Mouse (Mus musculus): ENCODE data around the gene Tor3a. TPM values are rescaled to one million over a fixed set of nuclear protein-coding genes. Genes with fewer than 3 reads are reported as not detected.

Gene Tor3a
- polyA plus RNA-seq, 1 experiment from 2014 or later, result 4.6 TPM

DNA sequence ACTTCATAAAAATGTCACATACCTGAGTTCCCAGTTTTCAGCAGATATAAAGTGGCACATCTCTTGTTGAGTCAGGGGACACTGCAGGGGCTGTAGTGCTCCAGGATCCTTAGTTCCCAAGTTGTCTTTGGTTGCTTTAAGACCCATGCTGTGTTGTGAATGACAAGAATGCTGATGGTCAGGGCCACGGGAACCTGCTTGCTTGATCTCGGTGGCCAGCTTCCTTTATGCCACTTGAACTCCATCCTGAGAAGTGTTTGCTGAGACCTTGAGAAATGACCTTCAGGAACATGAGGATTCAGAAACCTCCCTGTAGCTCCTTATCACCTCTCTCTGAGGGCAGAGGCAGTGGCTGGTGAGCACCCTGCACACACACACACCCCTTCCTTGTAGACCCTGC, 25.5 kb downstream of the Tor3a start:
- 53% methylated on average over 2 of the region's 2 CpGs for WGBS
- ATAC-seq (ENCODE audit: low FRiP score, low TSS enrichment) (no peak), DNase-seq (no peak)
- Histone ChIP-seq H3K9ac (replicated peaks; ENCODE audit: low read length) (no peak overlapping the region), H3K4me3 (replicated peaks; ENCODE audit: low read depth, low read length) (no peak overlapping the region), H3K4me1 (ENCODE audit: control insufficient read depth, insufficient read depth, low read length) (peaks cover 8% of the 10 kb centered on the region; the same call in 1 of the 2 replicates), H3K4me2 (ENCODE audit: low read length) (no peak overlapping the region), H3K36me3 (ENCODE audit: control insufficient read depth, insufficient read depth, low read length) (peaks cover 4% of the 10 kb centered on the region; the same call in 1 of the 2 replicates), H3K9me3 (ENCODE audit: control insufficient read depth, low read length) (no peaks in the 10 kb centered on the region), H3K27ac (replicated peaks; ENCODE audit: low read depth, low read length) (no peak overlapping the region), H3K27me3 (ENCODE audit: control insufficient read depth, insufficient read depth, low read length) (no peaks in the 10 kb centered on the region)

DNA sequence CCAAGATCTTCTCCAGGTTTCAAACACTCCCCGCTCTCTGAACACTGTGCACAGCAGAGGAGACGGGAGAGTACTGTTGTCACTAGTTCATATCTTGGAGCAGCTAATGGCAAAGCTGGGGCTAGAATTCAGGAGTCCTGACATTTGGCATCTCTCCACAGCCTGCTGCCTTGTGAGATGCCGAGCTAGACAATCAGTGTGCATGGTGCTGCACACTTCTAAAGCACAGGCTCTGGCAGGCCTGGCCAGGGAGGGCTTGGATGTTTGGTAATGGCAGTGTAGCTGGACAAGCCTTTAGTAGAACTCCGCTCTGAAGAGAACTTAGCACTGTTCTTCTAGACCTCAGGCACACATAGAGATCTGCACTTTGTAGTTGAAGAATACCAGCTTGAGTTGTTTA, 28.2 kb downstream of the Tor3a start:
- ATAC-seq (ENCODE audit: low FRiP score, low TSS enrichment), result no peak
- no peak for DNase-seq

DNA sequence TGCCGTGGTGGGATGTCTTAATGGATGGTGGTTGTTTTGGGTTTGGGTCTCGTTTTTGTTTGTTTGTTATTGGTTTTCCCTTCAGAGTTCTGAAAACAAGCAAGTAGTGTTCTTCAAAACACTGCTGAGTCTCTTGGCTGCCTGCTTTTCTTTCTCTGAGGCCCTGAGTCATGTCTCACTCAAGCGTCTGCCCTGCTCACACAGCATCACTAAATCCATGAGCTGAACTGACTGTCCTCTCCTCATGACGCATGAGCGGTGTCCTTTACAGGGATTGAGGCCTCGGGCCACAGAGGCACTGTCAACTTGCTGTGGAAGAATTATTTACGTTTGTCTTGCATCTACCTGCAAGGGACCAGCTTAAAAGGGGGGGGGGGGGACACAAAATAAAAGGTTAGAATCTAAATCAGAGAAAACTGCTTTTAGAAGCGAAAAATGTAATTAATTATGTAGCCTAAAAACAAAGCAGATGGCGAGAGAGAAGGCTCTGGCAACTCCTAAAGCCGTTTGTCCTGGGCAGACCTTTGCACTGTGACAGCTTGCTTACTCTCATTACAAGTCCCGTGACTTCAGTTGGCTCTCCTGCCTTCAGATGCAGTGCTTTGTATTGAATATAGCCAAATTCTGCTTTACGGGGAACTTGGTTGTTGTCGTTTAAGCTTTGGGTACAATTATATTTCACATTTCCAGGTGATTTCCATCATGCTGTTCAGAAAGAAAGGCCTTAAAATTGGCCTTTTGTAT, 29.2 kb downstream of the Tor3a start:
- peak; percentile 31 for DNase-seq
- Histone ChIP-seq H3K27ac (replicated peaks; ENCODE audit: low read depth, low read length) (no peak overlapping the region), H3K9ac (replicated peaks; ENCODE audit: low read length) (no peak overlapping the region), H3K36me3 (ENCODE audit: control insufficient read depth, insufficient read depth, low read length) (peaks cover 35% of the 10 kb centered on the region), H3K4me1 (ENCODE audit: control insufficient read depth, insufficient read depth, low read length) (peaks cover 8% of the 10 kb centered on the region; the same call in 1 of the 2 replicates), H3K9me3 (ENCODE audit: control insufficient read depth, low read length) (no peaks in the 10 kb centered on the region), H3K4me3 (replicated peaks; ENCODE audit: low read depth, low read length) (no peak overlapping the region), H3K27me3 (ENCODE audit: control insufficient read depth, insufficient read depth, low read length) (no peaks in the 10 kb centered on the region), H3K4me2 (ENCODE audit: low read length) (no peak overlapping the region)
- WGBS, result 64% methylated on average over 13 of the region's 13 CpGs
- no peak for ATAC-seq (ENCODE audit: low FRiP score, low TSS enrichment)

More for the DNA sequence above, 28.2 kb downstream of the Tor3a start:
- no peaks in the 10 kb centered on the region for H3K9me3 ChIP-seq (ENCODE audit: control insufficient read depth, low read length)
- no peak overlapping the region for H3K9ac ChIP-seq (replicated peaks; ENCODE audit: low read length)
- H3K27me3 ChIP-seq (ENCODE audit: control insufficient read depth, insufficient read depth, low read length), result no peaks in the 10 kb centered on the region
- H3K27ac ChIP-seq (replicated peaks; ENCODE audit: low read depth, low read length), result no peak overlapping the region
- H3K4me3 ChIP-seq (replicated peaks; ENCODE audit: low read depth, low read length), result no peak overlapping the region
- H3K4me2 ChIP-seq (ENCODE audit: low read length), result no peak overlapping the region
- H3K36me3 ChIP-seq (ENCODE audit: control insufficient read depth, insufficient read depth, low read length), result peaks cover 25% of the 10 kb centered on the region
- 84% methylated on average over 4 of the region's 4 CpGs for WGBS
- H3K4me1 ChIP-seq (ENCODE audit: control insufficient read depth, insufficient read depth, low read length), result peaks cover 8% of the 10 kb centered on the region; the same call in 1 of the 2 replicates

DNA sequence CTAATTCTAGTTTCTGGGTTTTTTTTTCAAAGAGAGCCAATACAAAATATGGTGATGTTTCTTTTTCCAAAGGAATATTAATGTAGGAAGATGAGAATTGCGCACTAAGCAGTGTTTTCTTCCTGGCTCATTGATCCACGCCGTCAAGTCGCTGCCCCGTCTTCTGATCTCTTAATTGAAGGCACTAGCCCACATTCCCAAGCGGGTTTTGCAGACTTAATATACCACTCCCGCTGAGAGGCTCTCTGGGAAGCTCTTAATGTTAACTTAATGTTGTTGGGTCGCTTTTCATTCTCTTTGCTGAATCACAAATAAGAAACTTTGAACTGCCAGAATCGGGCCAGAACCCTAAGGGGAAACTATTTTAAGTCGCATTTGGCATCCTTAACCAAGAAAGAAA, 30.1 kb downstream of the Tor3a start:
- peaks cover 36% of the 10 kb centered on the region for H3K36me3 ChIP-seq (ENCODE audit: control insufficient read depth, insufficient read depth, low read length)
- no peaks in the 10 kb centered on the region for H3K9me3 ChIP-seq (ENCODE audit: control insufficient read depth, low read length)
- ATAC-seq (ENCODE audit: low FRiP score, low TSS enrichment), result no peak
- H3K27ac ChIP-seq (replicated peaks; ENCODE audit: low read depth, low read length), result no peak overlapping the region
- H3K4me2 ChIP-seq (ENCODE audit: low read length), result no peak overlapping the region
- no peak overlapping the region for H3K9ac ChIP-seq (replicated peaks; ENCODE audit: low read length)
- 19% methylated on average over 10 of the region's 10 CpGs for WGBS
- DNase-seq, result peak; percentile 36
- H3K4me1 ChIP-seq (ENCODE audit: control insufficient read depth, insufficient read depth, low read length), result peaks cover 8% of the 10 kb centered on the region; the same call in 1 of the 2 replicates
- H3K4me3 ChIP-seq (replicated peaks; ENCODE audit: low read depth, low read length), result no peak overlapping the region
- H3K27me3 ChIP-seq (ENCODE audit: control insufficient read depth, insufficient read depth, low read length), result no peaks in the 10 kb centered on the region

DNA sequence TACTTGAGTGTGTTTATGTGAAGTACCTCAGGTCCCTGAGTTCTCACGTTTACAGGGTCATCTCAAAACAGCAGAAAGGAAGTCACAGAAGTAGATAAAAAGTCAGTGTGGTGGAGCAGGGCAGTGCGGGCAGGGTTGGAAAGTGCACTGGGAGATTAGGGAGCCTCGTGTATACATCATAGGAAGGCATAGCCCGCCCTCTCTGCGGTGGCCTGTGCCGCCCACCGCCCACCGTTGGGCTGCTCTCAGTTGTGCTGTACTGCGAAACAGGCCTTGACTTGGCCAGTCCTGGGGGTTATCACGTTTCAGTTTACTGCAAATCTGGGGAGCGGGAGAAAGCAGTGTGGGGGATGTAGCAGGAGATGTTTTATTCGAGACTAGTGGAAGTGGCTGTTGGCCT, 31.3 kb downstream of the Tor3a start:
- DNase-seq, result no peak
- Histone ChIP-seq H3K9ac (replicated peaks; ENCODE audit: low read length) (no peak overlapping the region), H3K27me3 (ENCODE audit: control insufficient read depth, insufficient read depth, low read length) (no peaks in the 10 kb centered on the region), H3K4me1 (ENCODE audit: control insufficient read depth, insufficient read depth, low read length) (peaks cover 8% of the 10 kb centered on the region; the same call in 1 of the 2 replicates), H3K4me3 (replicated peaks; ENCODE audit: low read depth, low read length) (no peak overlapping the region), H3K9me3 (ENCODE audit: control insufficient read depth, low read length) (no peaks in the 10 kb centered on the region), H3K4me2 (ENCODE audit: low read length) (no peak overlapping the region), H3K36me3 (ENCODE audit: control insufficient read depth, insufficient read depth, low read length) (peaks cover 32% of the 10 kb centered on the region), H3K27ac (replicated peaks; ENCODE audit: low read depth, low read length) (no peak overlapping the region)
- no peak for ATAC-seq (ENCODE audit: low FRiP score, low TSS enrichment)
- 60% methylated on average over 12 of the region's 12 CpGs for WGBS

DNA sequence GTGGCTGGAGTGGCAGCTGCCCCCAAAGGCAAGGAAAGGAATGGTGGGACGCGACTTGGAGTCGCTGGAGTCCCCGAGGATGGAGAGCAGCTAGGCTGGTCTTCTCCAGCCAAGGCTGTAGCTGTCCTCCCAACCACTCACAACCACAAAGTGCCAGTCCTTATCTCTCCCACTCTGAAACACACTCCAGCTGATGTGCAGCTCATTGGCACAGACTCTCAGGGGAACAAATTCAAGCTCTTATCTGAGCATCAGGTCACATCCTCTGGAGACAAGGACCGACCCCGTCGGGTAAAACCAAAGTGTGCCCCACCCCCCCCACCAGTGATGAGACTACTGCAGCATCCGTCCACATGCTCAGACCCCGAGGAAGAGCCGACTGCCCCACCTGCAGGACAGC, 32.3 kb downstream of the Tor3a start:
- H3K4me1 ChIP-seq (ENCODE audit: control insufficient read depth, insufficient read depth, low read length), result peaks cover 8% of the 10 kb centered on the region; the same call in 1 of the 2 replicates
- H3K36me3 ChIP-seq (ENCODE audit: control insufficient read depth, insufficient read depth, low read length), result peaks cover 37% of the 10 kb centered on the region
- H3K27ac ChIP-seq (replicated peaks; ENCODE audit: low read depth, low read length), result no peak overlapping the region
- no peaks in the 10 kb centered on the region for H3K9me3 ChIP-seq (ENCODE audit: control insufficient read depth, low read length)
- H3K4me3 ChIP-seq (replicated peaks; ENCODE audit: low read depth, low read length), result no peak overlapping the region
- no peaks in the 10 kb centered on the region for H3K27me3 ChIP-seq (ENCODE audit: control insufficient read depth, insufficient read depth, low read length)
- no peak overlapping the region for H3K9ac ChIP-seq (replicated peaks; ENCODE audit: low read length)
- ATAC-seq (ENCODE audit: low FRiP score, low TSS enrichment), result no peak
- no peak overlapping the region for H3K4me2 ChIP-seq (ENCODE audit: low read length)
- WGBS, result 93% methylated on average over 10 of the region's 10 CpGs
- no peak for DNase-seq

DNA sequence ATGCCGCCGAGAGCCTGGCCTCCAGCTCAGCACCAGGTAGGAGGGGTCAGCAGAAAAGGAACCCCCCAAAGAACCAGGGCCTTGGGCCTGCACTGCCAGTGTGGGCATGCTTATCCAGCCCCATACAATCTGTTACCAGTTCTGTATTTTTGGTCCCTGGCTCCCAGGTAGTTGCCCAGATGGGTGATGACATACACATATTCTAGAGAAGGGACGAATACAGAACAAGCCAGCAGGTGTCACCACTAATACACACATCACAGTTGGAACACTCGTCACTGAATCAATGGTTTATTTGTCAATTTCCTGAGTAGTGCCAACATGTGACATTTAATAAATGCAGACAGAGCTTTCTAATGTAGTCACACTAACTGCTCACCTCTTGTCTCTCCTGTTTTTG, 33.6 kb downstream of the Tor3a start:
- Histone ChIP-seq H3K36me3 (ENCODE audit: control insufficient read depth, insufficient read depth, low read length) (peaks cover 45% of the 10 kb centered on the region), H3K4me2 (ENCODE audit: low read length) (no peak overlapping the region), H3K9ac (replicated peaks; ENCODE audit: low read length) (no peak overlapping the region), H3K9me3 (ENCODE audit: control insufficient read depth, low read length) (no peaks in the 10 kb centered on the region), H3K4me1 (ENCODE audit: control insufficient read depth, insufficient read depth, low read length) (peaks cover 8% of the 10 kb centered on the region; the same call in 1 of the 2 replicates), H3K4me3 (replicated peaks; ENCODE audit: low read depth, low read length) (no peak overlapping the region), H3K27ac (replicated peaks; ENCODE audit: low read depth, low read length) (no peak overlapping the region), H3K27me3 (ENCODE audit: control insufficient read depth, insufficient read depth, low read length) (no peaks in the 10 kb centered on the region)
- ATAC-seq (ENCODE audit: low FRiP score, low TSS enrichment) (no peak), DNase-seq (peak; percentile 48)
- WGBS, result 73% methylated on average over 4 of the region's 4 CpGs

DNA sequence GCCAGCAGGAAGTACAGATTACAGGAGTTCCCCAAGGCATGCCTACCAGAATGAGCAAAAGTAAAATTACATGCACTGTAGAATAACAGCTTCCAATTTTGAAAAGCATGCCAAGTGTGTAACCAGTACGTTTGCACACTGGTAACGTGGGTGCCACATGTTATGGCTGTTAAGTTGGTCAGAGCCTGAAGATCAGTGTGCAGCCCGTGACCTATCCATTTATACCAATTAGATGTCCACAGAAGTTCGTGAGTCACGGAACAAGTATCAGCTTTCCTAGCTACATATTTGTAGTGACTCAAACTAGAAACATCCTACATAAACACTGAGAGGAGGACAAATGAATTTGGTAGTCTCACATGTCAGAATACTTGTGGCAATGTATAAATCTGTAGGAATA, 34.7 kb downstream of the Tor3a start:
- no peaks in the 10 kb centered on the region for H3K9me3 ChIP-seq (ENCODE audit: control insufficient read depth, low read length)
- peaks cover 55% of the 10 kb centered on the region for H3K36me3 ChIP-seq (ENCODE audit: control insufficient read depth, insufficient read depth, low read length)
- DNase-seq (no peak), ATAC-seq (ENCODE audit: low FRiP score, low TSS enrichment) (no peak)
- no peak overlapping the region for H3K4me3 ChIP-seq (replicated peaks; ENCODE audit: low read depth, low read length)
- 88% methylated on average over 5 of the region's 5 CpGs for WGBS
- no peaks in the 10 kb centered on the region for H3K27me3 ChIP-seq (ENCODE audit: control insufficient read depth, insufficient read depth, low read length)
- no peak overlapping the region for H3K4me2 ChIP-seq (ENCODE audit: low read length)
- H3K9ac ChIP-seq (replicated peaks; ENCODE audit: low read length), result no peak overlapping the region
- H3K27ac ChIP-seq (replicated peaks; ENCODE audit: low read depth, low read length), result no peak overlapping the region
- peaks cover 7% of the 10 kb centered on the region; the same call in 1 of the 2 replicates for H3K4me1 ChIP-seq (ENCODE audit: control insufficient read depth, insufficient read depth, low read length)

DNA sequence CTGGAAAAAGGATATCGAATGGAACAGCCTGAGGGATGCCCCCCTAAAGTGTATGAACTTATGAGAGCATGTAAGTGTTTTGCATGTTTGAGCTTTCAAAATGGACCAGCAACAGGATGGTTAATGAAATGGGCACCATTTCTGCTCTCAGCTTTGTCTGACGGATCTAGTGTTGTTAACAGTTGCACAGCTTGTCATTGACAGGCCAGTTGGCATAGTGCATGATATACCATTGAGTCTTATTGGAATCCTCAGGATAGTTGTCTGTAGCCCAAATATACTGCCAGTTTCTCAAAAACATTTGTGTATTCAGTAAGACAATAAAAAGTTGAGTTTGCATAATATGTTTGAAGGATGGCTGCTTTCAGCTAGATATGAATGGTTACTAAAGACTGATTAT, 39.0 kb downstream of the Tor3a start:
- no peak overlapping the region for H3K27ac ChIP-seq (replicated peaks; ENCODE audit: low read depth, low read length)
- H3K4me2 ChIP-seq (ENCODE audit: low read length), result no peak overlapping the region
- no peaks in the 10 kb centered on the region for H3K9me3 ChIP-seq (ENCODE audit: control insufficient read depth, low read length)
- no peak overlapping the region for H3K9ac ChIP-seq (replicated peaks; ENCODE audit: low read length)
- 77% methylated on average over 2 of the region's 2 CpGs for WGBS
- ATAC-seq (ENCODE audit: low FRiP score, low TSS enrichment) (no peak), DNase-seq (no peak)
- peaks cover 65% of the 10 kb centered on the region for H3K36me3 ChIP-seq (ENCODE audit: control insufficient read depth, insufficient read depth, low read length)
- no peaks in the 10 kb centered on the region for H3K4me1 ChIP-seq (ENCODE audit: control insufficient read depth, insufficient read depth, low read length)
- no peaks in the 10 kb centered on the region for H3K27me3 ChIP-seq (ENCODE audit: control insufficient read depth, insufficient read depth, low read length)
- H3K4me3 ChIP-seq (replicated peaks; ENCODE audit: low read depth, low read length), result no peak overlapping the region

Data from midbrain, embryonic 14.5 days (tissue).